Mouse (Mus musculus) heart, postnatal 4 days (tissue): Measurements from ENCODE around the gene Cenpp. TPM values are rescaled to one million over a fixed set of nuclear protein-coding genes. Genes with fewer than 3 reads are reported as not detected.

Experiments used
- DNase-seq: peaks from one replicate; pipeline ENCODE4 v3.0.0; 2021
- total RNA-seq, 2 experiments: library from RNA; stranded (reverse); gene quantifications; 2 replicates each; pipeline ENCODE4 v1.2.3; 2021

The Cenpp gene
- total RNA-seq, 2 experiments from 2014 or later, result 16.1 to 17.0 TPM

- DNase-seq, result no peak
Observed at GRCm38 (mm10) chr13:49460692-49461414, 191.7 kb downstream of the Cenpp start.

GRCm38 (mm10) chr13:49460276-49460675 lies 192.3 kb downstream of the Cenpp start:
- DNase-seq, result no peak

GRCm38 (mm10) chr13:49449318-49449749 lies 203.3 kb downstream of the Cenpp start:
- peak; percentile 93 for DNase-seq

- no peak for DNase-seq
Observed at GRCm38 (mm10) chr13:49444451-49444850, 208.1 kb downstream of the Cenpp start.

- DNase-seq, result peak; percentile 27
Observed at GRCm38 (mm10) chr13:49436170-49436569, 216.4 kb downstream of the Cenpp start.

- no peak for DNase-seq
Observed at GRCm38 (mm10) chr13:49435745-49436144, 216.8 kb downstream of the Cenpp start.

- DNase-seq, result no peak
Observed at GRCm38 (mm10) chr13:49433268-49434029, 219.1 kb downstream of the Cenpp start.

GRCm38 (mm10) chr13:49430529-49430928 lies 222.1 kb downstream of the Cenpp start:
- DNase-seq, result no peak

GRCm38 (mm10) chr13:49428042-49428675 lies 224.4 kb downstream of the Cenpp start:
- DNase-seq, result no peak

- DNase-seq, result no peak
Observed at GRCm38 (mm10) chr13:49426736-49427135, 225.8 kb downstream of the Cenpp start.

GRCm38 (mm10) chr13:49421959-49422358 lies 230.6 kb downstream of the Cenpp start:
- DNase-seq, result no peak

GRCm38 (mm10) chr13:49421606-49421917 lies 231.0 kb downstream of the Cenpp start:
- DNase-seq, result peak; percentile 41

- DNase-seq, result peak; percentile 99
Observed at GRCm38 (mm10) chr13:49420754-49421605, 231.6 kb downstream of the Cenpp start, which contains the start of gene Ippk. Ippk (plus strand) TSS chr13:49421249.

Other genes starting within 250 kb of the Cenpp start
- 1 to 10 TPM; 9.5 to 9.9 TPM for gene Ippk, start 231.5 kb downstream of the Cenpp start, total RNA-seq
- gene Tes3-ps, start 159.5 kb downstream of the Cenpp start, total RNA-seq, result 1 to 10 TPM; 1.4 TPM
- 10 to 100 TPM; 13.2 to 13.8 TPM for gene Ecm2, start 148.0 kb downstream of the Cenpp start, total RNA-seq
- gene Aspn, start 108.3 kb downstream of the Cenpp start, total RNA-seq, result 100 to 1,000 TPM in 1 of 2 experiments, 10 to 100 TPM in 1; 86.9 to 101 TPM
- gene Omd, start 70.3 kb downstream of the Cenpp start, total RNA-seq, result under 1 TPM; 0.25 to 0.26 TPM
- 10 to 100 TPM; 70.5 to 74.2 TPM for gene Ogn, start 44.7 kb downstream of the Cenpp start, total RNA-seq
- 10 to 100 TPM; 13.7 to 14.5 TPM for gene Nol8, start 293 bp upstream of the Cenpp start, total RNA-seq
- 10 to 100 TPM; 58.9 to 64.4 TPM for gene Iars, start 29.3 kb upstream of the Cenpp start, total RNA-seq
- under 1 TPM; 0.07 to 0.55 TPM for gene Gm30302, start 146.2 kb upstream of the Cenpp start, total RNA-seq